Mouse (Mus musculus) heart, postnatal 36 days (tissue): ENCODE measurements around the gene A830031A19Rik. TPM values are rescaled to one million over a fixed set of nuclear protein-coding genes. Genes with fewer than 3 reads are reported as not detected.

Experiments
- DNase-seq, 2 experiments: peaks; one replicate each; pipeline ENCODE4 v3.0.0; 2021 to 2022
- intact Hi-C: fragments of 180-260 bp; cut with DNase I; formaldehyde crosslinking; loops from one replicate; pipeline ENCODE4 v1.15.1; 2025
- microRNA-seq, 2 experiments: library from miRNA; unstranded; fragments of <30 nt; microRNA quantifications; one replicate each; pipeline ENCODE4 v1.2.0; 2021; ENCODE audit warnings: borderline number of aligned reads in 2 of 2
- total RNA-seq, 2 experiments: library from RNA; stranded (reverse); gene quantifications; 2 replicates each; pipeline ENCODE4 v1.2.3; 2021

A830031A19Rik gene
- total RNA-seq, 2 experiments from 2014 or later, result not detected

DNA sequence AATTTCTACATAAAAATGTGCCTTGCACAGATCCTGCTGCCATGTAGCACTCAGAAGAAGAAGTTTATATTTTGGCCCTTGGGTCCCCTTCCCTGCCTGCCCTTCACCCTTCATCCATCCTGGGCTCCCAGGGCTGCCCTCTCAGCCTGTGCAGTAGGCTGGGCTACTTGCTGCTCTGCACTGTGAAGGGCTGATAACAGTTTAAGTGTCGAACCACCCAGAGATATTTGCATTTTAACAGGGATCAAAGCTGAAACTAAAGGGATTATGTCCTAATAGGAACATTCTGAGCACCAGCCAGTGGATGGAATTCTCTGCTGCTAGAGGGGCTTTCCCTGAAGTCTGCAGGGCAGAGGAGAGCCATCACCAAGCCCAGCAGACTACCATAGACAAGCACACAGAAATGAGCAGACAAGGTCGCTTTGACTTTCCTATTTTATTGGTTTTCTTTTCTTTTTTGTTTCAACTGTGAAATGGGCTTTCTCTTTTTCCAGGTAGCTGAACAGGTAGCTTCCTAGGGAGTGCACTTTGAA, 58.1 kb downstream of the A830031A19Rik start:
- no peak for DNase-seq
- intact Hi-C loops, result no loop called here

DNA sequence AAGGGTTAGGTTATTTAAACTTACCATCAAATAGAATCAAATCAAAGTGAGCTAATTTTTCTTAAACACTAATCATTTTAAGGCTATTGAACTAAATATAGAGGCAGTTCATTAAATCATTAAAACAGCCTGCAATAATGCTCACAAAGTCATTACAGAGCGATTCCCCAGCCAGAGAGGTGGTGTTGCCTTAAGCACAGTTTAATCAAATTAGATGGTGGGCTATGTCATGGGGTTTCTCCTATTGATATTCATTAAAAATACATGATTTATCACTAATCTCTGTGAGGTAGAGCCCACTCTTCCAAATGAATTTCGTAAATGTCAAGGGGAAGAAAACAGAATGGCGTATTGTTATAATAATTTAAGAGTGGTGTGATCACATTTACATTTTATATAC, 58.8 kb downstream of the A830031A19Rik start:
- DNase-seq, result no peak
- intact Hi-C loops, result no loop called here

DNA sequence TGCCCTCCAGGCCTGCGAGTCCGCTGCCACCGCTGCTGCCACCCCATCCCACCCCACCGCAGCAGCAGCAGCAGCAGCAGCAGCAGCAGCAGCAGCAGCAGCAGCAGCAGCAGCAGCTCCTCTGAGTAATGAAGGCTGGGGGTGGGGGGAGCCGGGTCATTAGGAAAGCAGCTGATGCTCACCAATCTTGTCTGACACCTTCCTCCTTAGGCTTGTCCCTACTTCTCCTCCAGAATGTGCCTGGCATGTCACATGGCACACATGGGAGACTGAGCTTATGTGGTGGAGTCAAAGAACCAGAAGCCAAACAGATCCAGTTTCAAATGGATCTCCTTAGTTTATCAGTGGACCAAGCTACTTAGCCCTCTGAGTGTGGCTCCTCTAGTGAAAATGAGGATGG, 60.2 kb downstream of the A830031A19Rik start:
- intact Hi-C loops, result no loop called here

DNA sequence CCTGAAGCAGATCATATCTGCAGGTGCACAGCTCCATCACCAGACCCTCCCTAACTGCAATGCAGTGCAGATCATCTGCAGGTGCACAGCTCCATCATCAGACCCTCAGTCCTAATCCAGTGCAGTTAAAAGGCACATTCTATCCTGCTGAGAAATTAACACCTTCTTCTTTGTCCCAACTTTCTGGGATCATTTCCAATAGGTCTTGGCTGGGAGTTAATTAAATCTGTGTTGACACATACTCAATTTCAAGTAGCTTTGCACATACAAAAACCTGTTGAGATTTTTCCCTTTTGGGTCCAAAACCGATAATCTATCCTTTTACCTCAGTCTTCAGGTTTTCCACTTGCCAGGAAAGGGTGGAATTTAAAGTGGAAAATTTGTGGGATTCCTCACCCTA, 62.6 kb downstream of the A830031A19Rik start:
- intact Hi-C loops, result no loop called here

More for the DNA sequence above, 60.2 kb downstream of the A830031A19Rik start:
- no peak for DNase-seq

DNA sequence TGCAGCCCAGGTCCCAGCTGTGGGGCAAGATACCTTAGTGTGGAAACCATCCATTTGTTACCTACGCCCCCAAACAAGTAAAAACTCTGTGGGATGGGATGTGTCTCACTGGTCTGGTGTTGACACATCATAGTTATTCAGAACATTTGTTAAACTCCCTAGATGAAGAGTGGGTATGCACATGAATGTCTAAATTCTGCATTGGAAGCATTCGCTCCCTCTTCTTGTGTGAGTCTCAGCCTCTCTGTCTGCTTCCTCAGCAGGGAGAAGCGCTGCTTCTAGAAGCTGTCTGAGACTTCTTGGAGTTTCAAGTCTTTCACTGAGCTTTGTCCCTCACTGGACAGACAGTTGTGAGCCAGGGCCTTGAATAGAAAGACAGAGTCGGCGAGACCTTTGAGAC, 65.9 kb downstream of the A830031A19Rik start:
- intact Hi-C loops, result no loop called here

More for the DNA sequence above, 62.6 kb downstream of the A830031A19Rik start:
- no peak for DNase-seq

DNA sequence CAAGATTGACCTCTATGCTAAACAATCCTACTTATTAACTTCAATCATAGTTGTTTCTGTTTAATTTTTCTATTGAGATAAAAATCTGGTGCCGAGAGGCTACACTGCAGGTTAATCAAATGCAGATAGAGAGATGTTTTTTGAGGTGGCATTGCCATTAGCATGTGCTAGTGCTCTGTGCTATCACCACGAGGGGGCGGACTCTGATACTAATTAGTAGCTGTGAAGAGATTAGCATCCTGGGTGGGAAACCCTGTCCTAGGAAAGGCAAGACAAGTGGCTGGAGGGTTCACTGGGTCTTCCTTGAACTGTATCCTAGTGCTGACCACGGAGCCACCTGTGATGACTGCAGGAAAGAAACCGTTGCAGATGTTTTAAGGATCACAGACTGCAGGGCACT, 66.6 kb downstream of the A830031A19Rik start:
- peak in 1 of 2 experiments; percentile 8 for DNase-seq
- intact Hi-C loops, result no loop called here

More for the DNA sequence above, 65.9 kb downstream of the A830031A19Rik start:
- DNase-seq, result no peak

DNA sequence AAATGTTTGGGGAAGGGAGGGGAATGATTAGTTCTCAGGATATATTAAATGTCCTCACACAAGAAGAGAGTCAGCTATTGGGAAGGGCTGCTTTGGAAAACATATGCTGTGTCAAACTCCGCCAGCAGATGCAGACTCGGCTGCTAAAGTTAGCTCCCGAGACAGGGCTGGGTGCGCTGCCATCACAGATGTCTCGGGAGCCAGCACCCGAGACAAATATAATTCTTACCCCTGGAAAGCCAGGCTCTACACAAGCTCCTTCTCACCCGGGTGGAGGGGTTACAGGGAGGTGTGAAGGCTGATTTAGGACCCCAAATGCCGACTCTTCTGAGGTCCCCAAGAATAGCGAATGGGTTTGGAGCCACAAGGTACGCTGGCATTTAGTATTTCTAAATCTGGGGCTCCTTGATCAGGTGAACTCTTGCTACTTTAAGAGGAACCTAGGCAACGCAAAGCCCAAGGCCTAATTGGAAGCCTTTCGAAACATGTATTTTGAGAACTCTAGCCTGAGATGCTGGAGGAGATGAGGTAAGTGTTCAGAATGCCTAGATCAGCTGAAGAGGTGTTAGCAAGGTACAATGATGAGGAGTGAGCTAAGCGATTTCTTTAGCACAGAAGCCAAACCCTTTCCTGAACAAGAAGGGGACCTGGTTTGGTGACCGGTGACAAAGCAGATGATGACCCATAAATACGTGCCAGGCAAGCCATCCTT, 69.3 kb downstream of the A830031A19Rik start:
- peak in 1 of 2 experiments; percentile 5 for DNase-seq
- intact Hi-C loops, result no loop called here

DNA sequence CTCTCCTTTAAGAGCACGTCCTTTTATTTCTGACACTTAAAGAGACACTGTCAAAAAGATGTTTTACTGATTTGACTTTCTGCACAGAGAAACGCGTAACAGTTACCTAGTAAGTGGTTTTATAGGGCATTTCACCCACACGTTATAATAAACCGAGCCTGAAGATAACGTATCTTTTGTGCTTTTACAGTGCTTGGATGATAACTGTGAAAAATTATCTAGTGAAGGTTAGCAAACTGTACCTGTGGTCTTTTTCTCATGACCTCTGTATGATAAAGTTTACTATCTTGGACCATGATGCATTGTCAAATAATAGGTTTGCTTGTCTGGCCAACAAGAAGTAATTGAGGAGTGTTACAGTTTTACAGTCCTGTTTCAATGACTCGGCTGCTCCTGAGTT, 74.2 kb downstream of the A830031A19Rik start:
- no peak for DNase-seq
- intact Hi-C loops, result no loop called here

Small RNA genes within 50 kb of the gene (microRNA-seq; reads per million reads assigned to microRNA genes)
- gene Gm44381, result 0 reads per million in 2 experiments

Other genes starting within 250 kb of the A830031A19Rik start
- 1 to 10 TPM; 7.2 to 7.4 TPM for gene Papolg, start 179.8 kb downstream of the A830031A19Rik start, total RNA-seq
- gene Bcl11a, start 3.0 kb upstream of the A830031A19Rik start, total RNA-seq, result 1 to 10 TPM; 4.5 to 5.0 TPM